Mouse (Mus musculus): ENCODE measurements at regions not wholly inside any gene's neighbourhood (a gene's known extent, or its start where the extent isn't known, plus 50 kb on each side); places are given as distances from the start of the nearest gene placed in this dataset.

GRCm38 (mm10) chr4:105394366-105394765 lies 237.2 kb downstream of the Plpp3 start:
- peak; percentile 21 for DNase-seq (ENCODE audit: low spot score)

- DNase-seq (ENCODE audit: low spot score), result no peak
Measured at GRCm38 (mm10) chr4:105397451-105397850, 240.3 kb downstream of the Plpp3 start.

DNA sequence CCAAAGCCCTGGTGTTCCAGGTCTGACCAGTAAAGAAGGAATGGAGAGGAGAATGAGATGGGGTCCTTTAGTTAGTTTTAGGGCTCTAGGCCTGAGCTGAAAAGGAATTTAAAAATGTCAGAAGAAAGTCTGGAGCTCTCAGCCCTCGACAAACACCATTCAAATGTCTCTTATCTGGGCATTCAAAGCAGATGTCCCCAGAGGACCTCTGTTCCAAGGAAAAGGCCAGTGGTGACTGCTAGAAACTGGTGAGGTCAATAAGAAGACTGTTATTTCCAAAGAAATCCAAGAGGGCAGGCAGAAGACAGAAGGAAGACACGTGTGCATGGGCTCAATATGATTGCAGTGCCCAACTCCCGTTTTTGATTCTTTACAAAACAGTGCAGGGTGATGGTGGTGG lies 244.9 kb downstream of the Plpp3 start:
- DNase-seq (ENCODE audit: low spot score), result no peak

DNA sequence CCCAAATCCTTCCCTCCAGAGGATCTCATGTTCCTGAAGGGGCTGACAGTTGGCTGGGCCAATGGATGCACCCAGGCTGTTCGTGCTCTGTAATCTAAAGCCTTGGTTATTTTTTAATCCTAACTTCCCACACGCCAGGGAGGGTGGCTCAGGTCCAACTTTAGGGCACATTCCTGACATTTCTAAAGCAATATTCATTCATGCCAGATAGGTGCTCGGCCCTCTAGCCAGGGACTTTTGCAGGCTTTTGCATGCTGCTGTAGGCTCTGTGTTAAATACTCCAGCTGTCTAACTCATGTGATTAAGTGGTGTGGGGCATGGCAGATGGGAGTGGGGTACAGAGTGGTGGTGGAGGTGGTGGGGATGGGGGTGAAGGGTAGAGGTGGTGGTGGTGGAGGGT lies 246.0 kb downstream of the Plpp3 start:
- DNase-seq (ENCODE audit: low spot score), result peak; percentile 42

DNA sequence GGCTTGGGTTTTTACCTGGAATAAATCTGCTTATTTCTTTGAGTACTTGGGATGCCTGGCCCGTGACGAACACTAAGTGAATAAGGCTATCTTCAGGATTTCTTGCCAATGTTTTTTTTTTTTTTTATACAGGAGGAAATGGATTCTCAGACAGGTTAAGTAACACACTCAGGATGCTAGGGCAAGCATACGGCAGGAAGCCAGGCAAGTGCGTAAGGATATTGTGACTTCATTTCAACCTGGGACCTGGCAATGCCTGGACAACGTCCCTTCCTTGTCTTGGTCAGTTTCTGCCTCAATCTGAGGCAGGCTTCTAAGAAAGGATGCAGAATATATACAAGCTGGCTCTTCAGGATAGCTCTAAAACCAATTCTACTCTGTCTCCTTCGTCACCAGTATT lies 246.5 kb downstream of the Plpp3 start:
- DNase-seq (ENCODE audit: low spot score), result no peak

DNA sequence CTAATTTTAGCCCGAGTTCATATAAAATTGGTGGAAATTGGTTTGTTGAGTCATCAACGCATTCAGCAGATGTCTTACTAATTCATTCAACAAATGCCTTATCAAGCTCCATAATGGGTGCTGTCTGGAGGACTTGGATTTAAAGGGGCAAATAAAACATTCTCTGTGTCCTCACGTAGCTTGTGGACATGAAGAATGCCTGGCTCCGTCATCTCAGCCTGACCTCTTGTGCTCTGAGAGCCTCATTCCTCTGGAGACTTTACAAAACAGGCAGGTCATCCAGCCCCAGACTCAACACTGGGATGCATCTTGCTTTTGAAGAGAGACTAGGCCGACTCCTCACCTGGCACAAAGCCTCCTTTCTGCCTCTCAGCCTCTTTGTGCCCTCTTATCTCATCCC lies 248.6 kb downstream of the Plpp3 start:
- DNase-seq (ENCODE audit: low spot score), result no peak

GRCm38 (mm10) chr4:105406786-105407464 lies 249.8 kb downstream of the Plpp3 start:
- DNase-seq (ENCODE audit: low spot score), result no peak

GRCm38 (mm10) chr4:105408896-105409295 lies 251.7 kb downstream of the Plpp3 start:
- no peak for DNase-seq (ENCODE audit: low spot score)

DNA sequence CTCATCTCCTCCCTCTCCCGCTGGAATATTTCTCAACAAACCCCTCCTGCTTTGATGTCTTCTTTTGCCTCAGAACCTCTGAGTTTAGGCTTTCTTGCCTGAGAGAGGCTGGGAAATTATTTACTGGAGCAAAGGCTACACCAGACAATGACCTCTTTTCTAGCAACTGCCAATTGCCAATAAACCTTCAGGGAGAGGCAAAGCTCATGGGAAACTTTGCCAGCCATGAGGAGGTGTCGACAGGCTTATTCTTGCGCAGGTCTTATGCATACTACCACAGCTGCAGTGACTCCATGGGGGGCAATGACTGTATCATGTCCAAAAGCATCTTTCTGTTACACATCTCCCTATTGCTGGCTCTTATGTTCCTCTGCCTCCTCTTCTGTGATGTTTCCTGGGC lies 260.0 kb downstream of the Plpp3 start:
- DNase-seq (ENCODE audit: low spot score), result no peak

DNA sequence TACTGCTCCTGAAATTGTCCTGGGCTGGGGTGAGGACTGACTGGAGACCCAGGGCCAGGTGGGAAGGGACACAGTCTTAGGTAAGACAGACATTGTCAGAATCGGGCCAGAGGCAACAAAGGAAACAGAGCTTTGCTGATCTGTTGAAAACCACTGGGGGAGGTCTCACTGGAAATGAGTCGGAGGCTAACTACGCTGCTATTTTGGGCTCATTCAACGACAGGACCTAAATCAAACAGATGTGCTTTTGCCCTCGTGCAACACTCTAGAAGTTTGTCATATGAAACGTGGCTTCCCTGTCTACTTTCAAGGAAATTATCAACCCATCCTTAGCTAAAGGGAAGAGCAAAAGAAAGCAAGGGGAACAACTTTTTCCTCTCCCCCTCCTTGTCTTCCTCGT lies 265.3 kb downstream of the Plpp3 start:
- no peak for DNase-seq (ENCODE audit: low spot score)

DNA sequence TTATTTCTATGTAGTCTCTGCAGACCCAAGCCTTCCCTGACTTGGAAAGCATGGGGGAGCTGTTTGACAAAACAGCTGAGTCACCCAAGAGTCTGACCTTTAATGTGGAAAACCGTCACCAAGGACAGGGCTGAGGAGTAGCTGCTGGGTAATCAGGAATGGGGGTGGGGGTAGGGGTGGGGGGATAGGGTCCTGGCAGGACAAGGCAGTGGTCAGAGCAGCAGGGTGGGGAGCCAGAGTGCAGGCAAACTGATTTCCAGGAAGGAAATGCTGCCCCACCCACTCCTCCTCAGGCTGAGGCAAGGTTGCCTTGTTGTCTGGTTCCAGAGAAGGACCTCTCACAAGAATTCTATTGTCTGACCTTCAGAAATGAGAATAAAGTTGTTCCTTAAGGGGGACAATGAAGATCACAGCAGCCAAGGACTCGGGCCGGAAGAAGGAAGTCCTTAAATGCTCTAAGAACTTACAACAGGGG lies 266.6 kb downstream of the Plpp3 start:
- DNase-seq (ENCODE audit: low spot score), result no peak

DNA sequence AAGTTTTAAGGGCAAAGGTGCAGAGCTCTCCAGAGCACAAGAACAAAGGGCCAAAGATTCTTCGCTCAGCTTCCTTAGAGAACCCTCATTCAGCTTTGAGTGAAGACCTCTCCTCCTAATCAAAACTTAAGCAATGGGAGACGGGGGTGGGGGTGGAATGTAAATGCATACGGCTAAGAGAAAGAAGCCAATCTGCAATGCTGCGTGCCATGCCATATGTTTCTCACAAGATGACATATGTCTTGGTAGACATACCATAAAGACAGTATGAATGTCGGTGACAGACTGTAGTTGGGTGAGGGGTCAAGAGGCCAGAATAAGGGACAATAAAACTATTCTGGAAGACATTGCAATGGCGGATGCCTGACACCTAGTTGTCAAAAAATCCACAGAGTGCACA lies 267.9 kb downstream of the Plpp3 start:
- DNase-seq (ENCODE audit: low spot score), result no peak

- DNase-seq (ENCODE audit: low spot score), result no peak
Measured at GRCm38 (mm10) chr4:105427581-105427980, 270.4 kb downstream of the Plpp3 start.

DNA sequence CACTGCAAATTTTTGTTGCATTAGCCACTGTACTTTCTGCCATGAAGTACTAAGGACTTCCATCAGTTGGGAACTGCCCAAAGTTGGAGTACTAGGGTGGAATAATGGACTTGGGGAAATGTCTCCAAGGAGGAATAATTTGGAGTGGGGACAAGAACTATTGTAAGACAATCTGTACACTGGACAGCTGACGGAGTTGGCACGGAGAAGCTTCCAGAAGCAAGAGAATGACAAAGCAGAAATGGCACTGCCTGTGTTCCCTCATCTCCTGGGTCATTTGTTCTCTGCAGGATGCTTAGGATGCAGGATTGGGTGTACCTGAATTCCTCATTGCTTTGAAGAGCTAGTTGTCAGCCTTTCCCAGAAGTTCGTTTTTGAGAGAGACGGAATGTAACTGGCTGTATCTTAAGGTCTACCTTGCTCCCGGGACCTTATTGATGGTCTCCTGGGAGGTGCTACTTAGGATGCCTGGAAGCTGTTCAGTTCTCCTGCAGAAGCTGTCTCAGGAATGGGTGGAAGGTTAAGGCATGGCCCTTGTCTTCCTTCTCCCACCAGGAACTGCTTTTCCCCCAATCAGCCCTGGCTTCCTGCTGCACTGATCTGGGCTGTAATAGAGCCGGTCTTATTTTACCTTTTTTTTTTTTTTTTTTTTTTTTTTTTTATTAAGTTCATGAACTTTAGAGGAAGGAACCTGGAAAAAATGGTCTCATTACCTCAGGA lies 272.4 kb downstream of the Plpp3 start:
- DNase-seq (ENCODE audit: low spot score), result no peak

- DNase-seq (ENCODE audit: low spot score), result no peak
Measured at GRCm38 (mm10) chr4:105432461-105432860, 275.3 kb downstream of the Plpp3 start.

GRCm38 (mm10) chr4:105437141-105437540 lies 280.0 kb downstream of the Plpp3 start:
- DNase-seq (ENCODE audit: low spot score), result no peak

GRCm38 (mm10) chr4:105449046-105449860 lies 292.1 kb downstream of the Plpp3 start:
- no peak for DNase-seq (ENCODE audit: low spot score)

DNA sequence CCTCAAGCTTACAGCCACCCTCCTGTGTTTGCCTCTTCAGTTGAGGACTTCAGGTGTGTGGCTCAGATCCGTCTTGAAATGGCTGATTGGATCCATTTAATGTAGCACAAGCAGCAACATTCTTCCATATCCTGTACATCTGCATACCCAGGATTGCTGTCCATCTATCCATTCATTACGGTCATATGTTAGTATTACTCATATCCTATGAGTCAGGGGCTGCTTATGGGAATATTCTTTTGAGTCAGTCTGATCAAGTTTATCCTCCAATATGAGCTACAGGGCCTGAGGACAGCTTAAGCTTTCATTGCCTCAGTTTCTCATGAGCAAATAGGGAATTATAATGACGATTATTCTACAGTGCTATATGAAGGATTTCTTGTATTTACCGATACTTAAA lies 293.7 kb downstream of the Plpp3 start:
- no peak for DNase-seq (ENCODE audit: low spot score)

DNA sequence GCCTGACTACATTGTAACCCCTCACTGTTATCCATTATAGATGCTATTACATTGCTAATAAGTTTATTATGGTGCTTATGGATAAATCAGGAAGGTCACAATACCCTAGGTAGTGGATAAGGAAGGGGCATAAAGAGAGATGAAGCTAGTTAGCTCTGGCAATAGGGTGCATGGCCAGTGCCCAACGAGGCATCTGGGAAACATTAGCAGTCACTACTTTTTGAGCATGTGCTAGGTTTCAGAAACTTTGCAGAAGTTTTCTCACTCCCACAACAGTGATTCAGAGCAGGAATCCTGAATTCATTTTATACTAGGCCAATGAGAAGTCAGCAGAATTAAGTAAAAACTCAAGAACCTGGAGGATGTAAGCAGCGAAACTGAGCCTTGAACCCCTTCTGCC lies 294.7 kb downstream of the Plpp3 start:
- no peak for DNase-seq (ENCODE audit: low spot score)

DNA sequence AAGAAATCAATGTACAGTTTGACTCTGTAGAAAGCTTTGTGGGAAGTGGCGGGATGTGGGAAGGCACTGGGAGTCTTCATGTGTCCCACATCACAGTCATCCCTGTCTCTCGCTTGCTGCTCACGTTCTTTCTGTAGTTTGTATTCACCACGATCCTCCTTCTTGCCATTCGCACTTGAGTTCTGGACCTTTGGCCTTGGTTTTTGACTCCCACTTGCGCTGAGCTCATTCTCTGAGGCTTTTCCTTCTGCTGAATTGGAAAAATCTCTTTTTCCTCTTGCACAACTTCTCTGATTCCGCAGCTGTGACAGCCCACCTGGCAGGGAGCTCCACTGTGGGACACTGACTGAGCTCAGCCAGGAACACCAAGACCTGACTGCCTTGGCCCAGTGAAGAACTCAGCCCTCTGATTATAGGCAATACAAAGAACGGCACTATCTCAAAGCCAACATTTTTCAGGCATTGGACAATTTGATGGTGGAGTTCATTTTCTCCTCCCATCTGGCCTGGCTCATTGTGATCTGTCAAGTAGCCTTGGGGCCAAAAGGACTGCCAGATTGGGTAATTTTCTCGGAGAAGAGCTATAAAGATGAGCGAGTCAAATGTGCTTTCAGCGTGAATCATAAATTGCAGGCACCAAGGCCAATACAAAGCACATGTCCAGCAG lies 299.9 kb downstream of the Plpp3 start:
- peak; percentile 59 for DNase-seq (ENCODE audit: low spot score)

- DNase-seq (ENCODE audit: low spot score), result no peak
Measured at GRCm38 (mm10) chr4:105459991-105460688, 303.0 kb downstream of the Plpp3 start.

- DNase-seq (ENCODE audit: low spot score), result no peak
Measured at GRCm38 (mm10) chr4:105460689-105461005, 303.5 kb downstream of the Plpp3 start.
